Mouse (Mus musculus) regulatory T cell (primary cell): ENCODE results near the gene Ddx42.

Experiments used
- in situ Hi-C: fragments of 300-600 bp; cut with MboI, MseI; formaldehyde crosslinking; loops from one replicate; pipeline ENCODE4 v1.15.1; 2025; ENCODE audit warnings: high pct_unique_total_duplicates

The Ddx42 gene

GRCm38 (mm10) chr11:106268326-106269059 is 51.8 kb downstream of the Ddx42 start:
- in situ Hi-C loops, result no loop called here

- in situ Hi-C loops, result no loop called here
Measured at GRCm38 (mm10) chr11:106269060-106269431, 52.3 kb downstream of the Ddx42 start.

- in situ Hi-C loops, result loop anchor here (10.0 kb wide), 1 partner anchor 644 kb away; no protein-coding TSS in a partner anchor
Measured at GRCm38 (mm10) chr11:106271131-106271793, 54.5 kb downstream of the Ddx42 start.

GRCm38 (mm10) chr11:106271794-106272643 is 55.3 kb downstream of the Ddx42 start:
- in situ Hi-C loops, result loop anchor here (10.0 kb wide), 1 partner anchor 643 kb away; no protein-coding TSS in a partner anchor

- in situ Hi-C loops, result loop anchor here (10.0 kb wide), 1 partner anchor 642 kb away; no protein-coding TSS in a partner anchor
Measured at GRCm38 (mm10) chr11:106272644-106273310, 56.1 kb downstream of the Ddx42 start, which contains the start of gene Smarcd2. TSS of gene Smarcd2 (minus strand) at chr11:106272972.

GRCm38 (mm10) chr11:106273311-106273684 is 56.6 kb downstream of the Ddx42 start:
- in situ Hi-C loops, result loop anchor here (10.0 kb wide), 1 partner anchor 642 kb away; no protein-coding TSS in a partner anchor

GRCm38 (mm10) chr11:106273811-106274210 is 57.1 kb downstream of the Ddx42 start:
- in situ Hi-C loops, result loop anchor here (10.0 kb wide), 1 partner anchor 641 kb away; no protein-coding TSS in a partner anchor

- in situ Hi-C loops, result loop anchor here (10.0 kb wide), 1 partner anchor 640 kb away; no protein-coding TSS in a partner anchor
Measured at GRCm38 (mm10) chr11:106274374-106274773, 57.6 kb downstream of the Ddx42 start.

GRCm38 (mm10) chr11:106274971-106275411 is 58.3 kb downstream of the Ddx42 start:
- in situ Hi-C loops, result loop anchor here (10.0 kb wide), 1 partner anchor 640 kb away; no protein-coding TSS in a partner anchor

GRCm38 (mm10) chr11:106276454-106276853 is 59.7 kb downstream of the Ddx42 start, which contains the start of gene Tcam1:
TSS of gene Tcam1 (plus strand) at chr11:106276672.
- in situ Hi-C loops, result loop anchor here (10.0 kb wide), 1 partner anchor 638 kb away; no protein-coding TSS in a partner anchor

- in situ Hi-C loops, result no loop called here
Measured at GRCm38 (mm10) chr11:106282452-106282851, 65.7 kb downstream of the Ddx42 start.

GRCm38 (mm10) chr11:106283371-106283770 is 66.6 kb downstream of the Ddx42 start:
- in situ Hi-C loops, result no loop called here

- in situ Hi-C loops, result no loop called here
Measured at GRCm38 (mm10) chr11:106284126-106284525, 67.4 kb downstream of the Ddx42 start.

GRCm38 (mm10) chr11:106286206-106286605 is 69.5 kb downstream of the Ddx42 start:
- in situ Hi-C loops, result loop anchor here (5.0 kb wide), 1 partner anchor 36 kb away; no protein-coding TSS in a partner anchor

GRCm38 (mm10) chr11:106286987-106287386 is 70.3 kb downstream of the Ddx42 start:
- in situ Hi-C loops, result loop anchor here (5.0 kb wide), 1 partner anchor 35 kb away; no protein-coding TSS in a partner anchor

GRCm38 (mm10) chr11:106289369-106289768 is 72.6 kb downstream of the Ddx42 start:
- in situ Hi-C loops, result loop anchor here (5.0 kb wide), 1 partner anchor 33 kb away; no protein-coding TSS in a partner anchor

GRCm38 (mm10) chr11:106290376-106290775 is 73.7 kb downstream of the Ddx42 start:
- in situ Hi-C loops, result no loop called here

GRCm38 (mm10) chr11:106291861-106292260 is 75.1 kb downstream of the Ddx42 start:
- in situ Hi-C loops, result no loop called here
